Mouse (Mus musculus): Measurements from ENCODE around the gene Tnik. TPM values are rescaled to one million over a fixed set of nuclear protein-coding genes. Genes with fewer than 3 reads are reported as not detected.

Gene Tnik
- total RNA-seq, 2 experiments from 2014 or later = 6.2 to 9.2 TPM

DNA sequence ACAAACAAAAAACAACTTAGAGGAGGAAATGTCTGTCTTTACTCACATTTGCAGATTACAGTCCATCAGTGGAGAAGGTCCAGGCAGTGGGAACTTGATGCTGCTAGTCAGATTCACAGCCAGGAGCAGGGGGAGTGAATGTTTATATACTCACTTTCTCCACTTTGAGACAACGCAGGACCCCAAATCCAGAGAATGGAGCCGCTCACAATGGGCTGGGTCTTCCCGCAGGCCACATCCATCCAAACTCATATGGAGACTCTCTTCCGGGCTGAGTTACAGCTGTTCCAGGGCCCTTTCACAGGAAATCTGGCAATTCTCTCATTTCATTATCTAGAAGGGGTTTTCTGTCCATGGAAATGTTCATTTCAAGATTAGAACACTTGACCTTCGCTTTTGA lies 277.1 kb downstream of the Tnik start:
- ATAC-seq (replicated peaks; ENCODE audit: poor library complexity) = no peak

DNA sequence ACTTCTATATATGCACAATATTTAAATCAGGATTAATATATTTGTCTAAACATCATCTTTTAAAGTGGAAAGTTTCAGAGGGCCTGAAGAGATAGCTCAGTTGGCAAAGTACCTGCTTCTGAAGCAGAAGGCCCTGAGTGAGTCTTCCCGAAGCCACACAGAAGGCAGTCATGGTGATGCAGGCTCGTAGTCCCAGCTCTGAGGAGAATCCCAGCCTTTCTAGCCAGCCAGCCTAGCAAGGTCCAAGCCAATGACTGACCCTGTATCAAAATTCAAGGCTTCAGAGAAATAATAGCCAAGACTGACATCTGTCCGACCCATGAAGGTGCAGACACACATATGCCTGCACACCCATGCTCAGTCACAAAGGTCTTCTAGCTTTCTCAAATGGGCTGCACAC lies 279.9 kb downstream of the Tnik start:
- ATAC-seq (replicated peaks; ENCODE audit: poor library complexity) = no peak

DNA sequence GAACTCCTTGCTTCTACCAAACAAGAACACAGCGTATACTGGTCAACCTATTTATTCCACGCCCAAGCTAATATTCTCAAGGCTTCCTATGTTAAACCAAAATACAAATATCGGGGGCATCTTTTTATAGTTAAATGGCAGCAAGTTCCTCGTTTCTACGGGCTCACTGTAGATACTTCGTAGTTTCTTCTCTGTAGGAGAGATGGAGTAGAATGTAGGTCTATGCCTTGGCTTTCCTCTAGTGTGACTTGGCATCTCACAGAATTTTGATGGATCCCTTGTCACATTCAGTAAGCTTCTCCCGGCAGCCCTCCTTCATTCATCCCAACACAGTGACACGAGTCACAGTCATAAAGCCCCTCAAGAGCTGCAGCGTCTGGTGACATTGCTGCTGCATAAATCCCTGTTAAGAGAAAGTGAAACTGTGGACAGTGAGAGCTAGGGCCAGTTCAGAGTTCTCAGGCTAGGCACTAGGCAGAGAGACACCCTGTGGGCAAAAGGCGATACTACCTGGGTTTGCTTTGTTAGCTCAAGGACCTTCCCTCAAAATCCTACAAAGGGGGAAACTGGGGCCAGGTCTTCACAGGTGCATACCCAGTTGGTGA lies 280.5 kb downstream of the Tnik start:
- peak; percentile 100 for ATAC-seq (replicated peaks; ENCODE audit: poor library complexity)

DNA sequence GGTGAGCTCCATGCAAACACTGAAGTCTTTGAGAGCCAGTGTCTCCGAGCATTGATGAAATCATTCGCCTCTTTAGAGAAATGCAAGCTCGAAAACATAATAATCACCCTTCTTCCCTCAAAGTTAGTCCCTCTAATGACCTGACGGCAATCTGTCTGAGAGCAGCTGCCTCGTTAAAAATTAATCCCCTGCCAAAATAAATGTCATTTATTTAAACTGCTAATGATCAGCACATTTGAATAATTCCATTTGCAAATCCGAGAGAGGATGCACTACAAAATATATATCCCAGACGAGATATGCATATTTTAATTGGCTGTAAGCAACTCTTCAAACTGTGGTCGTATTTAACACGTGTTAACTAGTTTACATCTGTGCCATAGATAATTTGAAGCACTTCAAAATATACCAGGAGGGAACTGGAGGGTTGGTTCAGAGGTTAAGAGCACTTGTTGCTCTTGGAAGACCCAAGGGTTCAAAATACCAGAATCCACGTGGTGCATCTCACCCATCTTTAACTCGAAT lies 281.4 kb downstream of the Tnik start:
- no peak for ATAC-seq (replicated peaks; ENCODE audit: poor library complexity)

- ATAC-seq (replicated peaks; ENCODE audit: poor library complexity) = no peak
Measured at GRCm38 (mm10) chr3:28547965-28548730, 285.1 kb downstream of the Tnik start.

DNA sequence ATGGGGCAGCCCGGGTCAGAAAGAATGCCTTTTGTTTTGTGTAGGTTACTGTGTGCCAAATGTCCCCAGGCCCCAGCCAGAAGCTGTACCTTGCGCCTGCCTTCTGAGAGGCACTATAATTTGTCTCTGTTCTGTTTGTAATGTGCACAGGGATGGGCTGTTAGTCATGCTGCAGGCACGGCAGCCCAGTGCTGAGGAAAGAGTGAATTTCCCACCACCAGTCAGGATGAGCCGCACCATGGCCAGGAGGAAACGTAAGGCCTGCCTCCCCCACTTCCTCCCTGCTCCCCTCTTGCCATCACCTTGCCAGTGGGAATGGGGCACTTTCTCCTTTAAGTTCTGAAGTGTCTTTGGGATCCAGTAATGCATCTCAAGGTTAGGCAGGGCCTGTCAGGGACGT lies 286.4 kb downstream of the Tnik start:
- no peak for ATAC-seq (replicated peaks; ENCODE audit: poor library complexity)

DNA sequence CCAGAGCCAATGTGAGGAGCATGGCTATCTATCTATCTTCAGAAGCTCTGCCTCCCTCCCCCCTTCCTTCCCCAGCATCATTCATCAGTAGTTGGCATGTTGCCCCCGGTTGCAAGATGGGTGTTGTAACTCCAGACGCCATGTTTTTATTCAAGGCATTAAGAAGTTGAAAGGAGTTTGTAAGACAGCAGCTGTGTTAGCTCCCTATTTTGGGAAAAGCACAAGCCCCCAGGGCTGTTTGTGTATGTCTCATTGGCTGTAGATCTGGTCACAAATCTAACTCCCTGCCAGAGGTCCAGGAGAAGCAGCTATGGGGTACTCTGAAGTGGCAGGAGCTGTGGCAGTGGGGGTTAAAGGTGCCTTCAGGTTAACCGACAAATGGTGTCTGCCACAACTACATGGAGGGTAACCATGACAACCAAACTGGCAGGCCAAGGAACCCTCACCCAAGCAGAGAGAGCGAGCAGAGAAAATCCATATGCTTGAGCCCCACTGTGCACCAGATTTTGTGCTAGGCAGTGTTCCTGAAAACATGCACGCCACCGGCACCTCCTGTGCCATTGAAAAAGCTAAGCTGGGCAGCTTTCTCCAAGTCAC lies 287.6 kb downstream of the Tnik start:
- no peak for ATAC-seq (replicated peaks; ENCODE audit: poor library complexity)

DNA sequence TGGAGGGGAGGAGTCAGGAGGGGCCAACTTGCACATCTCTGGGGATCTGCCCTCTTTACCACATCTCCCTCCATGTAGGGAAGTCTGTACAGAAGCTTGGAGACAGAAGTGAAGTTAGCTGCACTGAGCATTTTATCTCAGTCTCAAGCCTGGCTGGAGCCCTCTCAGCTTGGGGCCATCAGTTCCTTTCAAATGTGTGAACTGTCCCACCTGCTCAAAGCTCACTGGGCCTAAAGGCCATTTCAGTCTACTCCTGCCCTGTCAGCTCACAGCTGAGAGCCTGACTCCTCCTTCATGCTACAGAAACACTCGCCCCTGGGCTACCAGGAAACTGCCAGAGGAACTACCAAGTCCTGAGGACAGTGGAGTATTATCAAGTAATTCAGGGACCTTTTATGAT lies 288.7 kb downstream of the Tnik start:
- ATAC-seq (replicated peaks; ENCODE audit: poor library complexity) = no peak

- peak; percentile 67 for ATAC-seq (replicated peaks; ENCODE audit: poor library complexity)
Measured at GRCm38 (mm10) chr3:28554934-28555333, 291.9 kb downstream of the Tnik start.

GRCm38 (mm10) chr3:28555795-28556570 lies 293.0 kb downstream of the Tnik start:
- ATAC-seq (replicated peaks; ENCODE audit: poor library complexity) = no peak

DNA sequence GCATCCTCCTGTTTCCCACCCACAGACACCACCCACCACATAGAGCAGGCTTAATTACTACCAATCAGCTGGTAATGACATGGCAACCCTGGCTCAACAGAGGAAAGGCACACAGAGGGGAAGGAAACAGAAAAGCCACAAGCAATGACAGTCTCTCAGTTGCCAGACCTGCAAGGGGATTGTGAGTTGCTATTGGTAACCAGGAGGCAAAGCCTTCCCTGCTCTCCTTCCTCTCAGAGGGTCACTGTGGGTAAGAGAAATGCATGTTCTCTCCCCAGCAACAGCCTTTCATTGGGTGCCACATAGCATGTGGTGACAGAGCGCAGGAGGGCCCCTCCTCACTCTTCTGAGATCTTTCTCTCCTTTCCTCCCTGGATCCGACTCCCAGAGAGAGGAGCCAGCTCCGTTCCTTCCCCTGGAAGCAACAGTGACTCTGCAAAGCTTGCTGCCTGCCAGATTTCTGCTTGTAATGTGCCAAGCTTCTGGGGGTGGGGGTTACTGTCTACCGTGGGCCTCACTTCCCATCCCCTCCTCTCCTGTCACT lies 295.4 kb downstream of the Tnik start:
- peak; percentile 81 for ATAC-seq (replicated peaks; ENCODE audit: poor library complexity)

GRCm38 (mm10) chr3:28561408-28561807 lies 298.4 kb downstream of the Tnik start:
- ATAC-seq (replicated peaks; ENCODE audit: poor library complexity) = no peak

DNA sequence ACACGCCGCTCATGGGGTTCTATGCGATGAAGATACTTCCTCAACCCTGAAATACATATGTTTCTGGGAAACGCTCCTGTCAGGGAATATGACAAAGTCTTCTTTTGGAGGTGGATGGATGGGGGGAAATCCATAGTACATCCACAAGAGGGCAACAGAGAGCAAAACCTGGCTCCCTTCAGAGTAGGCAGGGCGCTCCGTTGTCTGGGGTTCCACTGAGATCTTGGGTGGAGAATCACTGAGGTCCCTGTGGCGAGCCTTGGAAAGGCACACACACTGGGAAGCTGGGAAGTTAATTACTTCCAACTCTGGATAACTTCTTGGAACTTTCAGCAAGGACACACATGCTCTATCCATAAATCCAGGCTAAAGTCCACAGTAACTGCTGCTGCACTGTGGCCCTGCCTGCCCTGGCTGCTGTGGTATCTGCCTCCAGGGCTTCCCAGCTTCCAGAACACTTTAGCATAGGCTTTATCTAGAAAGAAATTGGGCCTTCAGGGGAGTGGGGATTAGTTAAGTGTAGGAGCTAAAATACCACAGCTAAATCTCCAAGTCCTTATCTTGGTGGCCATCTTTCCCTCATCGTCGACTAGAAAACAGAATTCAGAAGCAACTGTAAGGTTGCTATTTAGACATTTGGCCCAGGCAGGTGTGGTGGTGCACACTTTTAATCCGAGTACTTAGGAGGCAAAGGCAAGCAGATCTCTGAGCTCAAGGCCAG lies 299.8 kb downstream of the Tnik start:
- ATAC-seq (replicated peaks; ENCODE audit: poor library complexity) = peak; percentile 44; the same call in 1 of the 2 replicates

DNA sequence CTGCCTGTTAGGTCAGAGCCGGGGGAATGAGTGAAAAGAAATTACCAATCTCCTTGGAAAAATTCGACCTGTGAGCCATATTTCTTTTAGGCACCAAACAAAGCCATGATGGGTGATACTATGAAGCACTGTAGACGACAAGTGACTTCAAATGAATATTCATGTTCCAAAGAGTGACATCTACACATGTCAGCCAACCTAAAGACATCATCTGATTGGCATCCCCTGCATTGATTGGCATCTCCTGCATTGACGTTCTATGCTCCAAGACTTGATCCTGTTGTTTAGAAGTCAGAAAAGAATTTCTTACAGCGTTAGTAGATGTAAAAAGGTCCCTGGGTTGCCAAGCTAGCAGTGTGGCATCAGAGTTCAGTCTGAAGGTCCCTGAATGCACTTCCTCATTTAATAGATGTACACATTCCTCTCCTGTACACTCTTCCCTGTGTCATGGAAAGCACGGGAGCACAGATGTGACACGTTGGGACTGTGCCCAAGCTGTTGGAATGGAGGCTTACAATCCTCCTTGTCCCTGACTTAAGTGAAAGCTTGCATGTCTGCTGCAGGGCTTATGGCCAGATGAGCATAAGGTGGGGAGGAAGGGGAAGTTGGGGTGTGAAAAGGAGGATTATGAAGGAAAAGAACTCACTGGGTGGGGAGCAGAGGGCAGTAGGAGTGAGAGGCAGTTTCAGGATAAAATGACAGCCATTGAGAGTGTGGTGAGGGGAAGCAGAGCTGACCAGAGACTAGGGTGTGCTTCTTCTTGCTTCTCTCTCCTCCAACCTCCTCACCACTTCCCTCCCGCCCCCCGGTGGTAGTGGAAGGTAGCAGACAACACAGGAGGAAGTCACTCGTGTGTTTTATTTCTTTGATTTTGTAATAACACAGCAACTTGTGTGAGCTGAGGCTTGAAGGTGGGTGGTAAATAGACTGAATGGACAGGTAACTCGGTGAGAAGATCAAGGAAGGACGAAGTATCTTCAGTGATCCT lies 301.6 kb downstream of the Tnik start:
- peak; percentile 86 for ATAC-seq (replicated peaks; ENCODE audit: poor library complexity)

DNA sequence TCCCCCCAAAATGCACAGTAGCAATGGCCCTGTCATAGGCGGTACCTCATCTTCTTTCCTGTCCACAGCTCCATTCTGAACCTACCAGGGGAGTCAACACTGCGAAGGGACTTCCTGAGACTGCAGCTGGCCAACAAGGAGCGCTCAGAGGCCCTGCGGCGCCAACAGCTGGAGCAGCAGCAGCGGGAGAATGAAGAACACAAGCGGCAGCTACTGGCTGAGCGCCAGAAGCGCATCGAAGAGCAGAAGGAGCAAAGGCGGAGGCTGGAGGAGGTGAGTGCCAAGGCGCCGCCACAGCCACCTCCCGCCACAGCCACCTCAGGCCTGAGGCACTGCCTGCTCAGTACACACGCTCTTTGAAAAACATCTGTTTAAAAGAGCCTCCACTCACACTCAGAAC lies 314.3 kb downstream of the Tnik start:
- ATAC-seq (replicated peaks; ENCODE audit: poor library complexity) = no peak

DNA sequence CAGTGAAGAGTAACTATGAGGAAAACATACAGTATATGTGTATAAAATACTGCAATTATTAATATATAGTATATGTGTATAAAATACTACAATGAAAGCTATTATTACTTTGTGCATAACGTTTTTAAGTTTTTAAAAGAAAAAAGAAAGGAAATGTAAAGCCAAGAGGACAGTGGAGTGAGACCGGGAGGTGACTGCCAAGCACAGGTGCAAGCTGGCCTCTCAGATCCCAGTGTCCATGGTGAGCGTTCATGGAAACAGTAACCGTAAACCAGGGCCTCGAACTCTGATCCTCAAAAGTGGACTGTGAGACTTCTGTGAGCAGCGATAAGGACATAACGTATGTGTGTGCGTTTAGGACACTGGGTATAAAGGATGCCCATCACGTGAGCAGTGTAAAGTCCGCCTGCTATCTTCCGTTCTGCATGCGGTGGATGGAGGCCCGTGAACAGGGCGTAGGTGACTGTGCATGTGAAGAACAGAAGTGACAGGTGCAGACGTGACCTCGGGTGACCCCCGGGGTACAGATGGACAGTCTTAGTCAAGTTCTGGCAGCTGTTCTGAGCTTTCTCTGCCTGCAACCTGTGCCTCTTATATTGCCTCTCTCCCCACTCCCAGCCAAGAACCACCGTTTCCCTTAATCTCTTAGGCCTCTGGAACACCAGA lies 316.1 kb downstream of the Tnik start:
- no peak for ATAC-seq (replicated peaks; ENCODE audit: poor library complexity)

DNA sequence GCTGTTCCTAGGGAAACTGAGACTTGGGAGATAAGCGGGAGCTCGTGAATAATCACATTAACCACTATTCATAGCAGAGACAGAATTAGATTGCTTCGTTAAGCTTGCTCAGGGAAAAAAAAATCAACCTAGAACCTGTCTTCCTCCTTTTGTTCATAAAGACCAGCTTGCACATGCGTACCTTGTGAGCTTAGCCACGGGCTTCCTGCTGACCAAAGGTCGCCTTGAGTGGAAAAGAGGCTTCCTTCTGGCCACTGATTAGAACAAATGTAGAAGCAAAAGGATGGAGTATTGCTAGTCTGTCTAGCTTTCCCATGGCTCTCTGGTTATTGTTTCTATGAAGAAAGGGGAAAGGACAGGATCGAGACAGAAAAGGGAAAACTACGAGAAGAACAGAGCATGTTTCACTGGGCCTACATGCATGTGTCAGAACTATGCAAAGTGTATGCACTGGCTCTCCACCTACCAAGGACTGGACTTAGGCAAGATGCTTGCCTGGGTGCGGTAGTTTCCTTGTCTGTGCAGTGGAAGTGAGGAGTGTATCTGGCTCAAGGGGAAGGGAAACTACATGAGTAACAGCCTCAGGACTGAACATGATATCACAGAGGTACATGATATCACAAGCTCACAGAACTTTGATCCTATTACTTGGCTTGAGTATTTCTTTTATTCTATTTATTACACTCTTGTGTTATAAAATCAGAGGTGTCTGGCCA lies 322.9 kb downstream of the Tnik start:
- ATAC-seq (replicated peaks; ENCODE audit: poor library complexity) = no peak

DNA sequence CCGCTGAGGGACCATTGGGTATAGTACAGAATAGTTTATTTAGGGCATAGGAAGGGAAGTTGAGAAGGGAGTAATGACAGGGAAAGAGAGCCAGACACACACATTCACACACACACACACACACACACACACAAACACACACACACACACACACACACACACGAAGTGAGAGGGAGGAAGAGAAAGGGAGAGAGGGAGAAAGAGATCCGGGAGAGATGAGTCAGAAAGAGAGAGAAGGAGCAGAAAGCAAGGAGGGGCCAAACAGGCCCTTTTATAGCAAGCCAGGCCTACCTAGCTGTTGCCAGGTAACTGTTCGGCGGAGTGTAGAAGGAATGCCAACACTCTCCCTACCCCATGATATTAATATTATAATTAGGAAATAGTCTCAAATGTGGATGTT lies 324.8 kb downstream of the Tnik start:
- ATAC-seq (replicated peaks; ENCODE audit: poor library complexity) = no peak
